Mouse (Mus musculus) bone marrow, adult 2 months (tissue): ENCODE results near the gene Mgat4a.

Source experiments
- CTCF ChIP-seq: fragments of 200-500 bp; IDR thresholded peaks from 2 replicates; pipeline ENCODE4 v1.5.1; 2011; ENCODE audit warnings: low read length, control low read depth; ENCODE audit not compliant: control insufficient read depth, insufficient read depth
- POLR2A ChIP-seq: fragments of 200-500 bp; IDR thresholded peaks from 2 replicates; pipeline ENCODE4 v1.6.1; 2011; ENCODE audit warnings: low read depth, mild to moderate bottlenecking, control low read depth, low read length, borderline replicate concordance; ENCODE audit not compliant: control insufficient read depth

- TF ChIP-seq CTCF, result no peak
- TF ChIP-seq POLR2A, result no peak
Measured at GRCm38 (mm10) chr1:37474046-37474445, 66.8 kb downstream of the Mgat4a start.
